Mouse (Mus musculus) midbrain, postnatal 0 days (tissue): Measurements from ENCODE around the gene Slc2a4. TPM values are rescaled to one million over a fixed set of nuclear protein-coding genes. Genes with fewer than 3 reads are reported as not detected.
A peak's percentile ranks its signal among the peaks of the same experiment; 100 is the strongest.

ENCODE experiments used
- ATAC-seq: fragments of 200-750 bp; cut with Nextera tagmentation; 2 replicates; pipeline ENCODE4 v1.8.0; 2017; ENCODE audit warnings: moderate number of reproducible peaks, mild to moderate bottlenecking, moderate TSS enrichment, moderate library complexity; ENCODE audit not compliant: low FRiP score
- DNase-seq: peaks from one replicate; pipeline ENCODE4 v3.0.0-alpha.2; 2015; ENCODE audit warnings: low spot score
- H3K27ac ChIP-seq: fragments of 300-500 bp; sonication (generic); 2 replicates; pipeline ENCODE4 v1.5.1; 2014; ENCODE audit warnings: low read depth, mild to moderate bottlenecking, low read length, mixed read lengths
- H3K27me3 ChIP-seq: fragments of 300-500 bp; sonication (generic); 2 replicates; pipeline ENCODE4 v1.6.1; 2014; ENCODE audit warnings: low read length, control low read depth, mixed read lengths; ENCODE audit not compliant: insufficient read depth
- H3K36me3 ChIP-seq: fragments of 300-500 bp; sonication (generic); 2 replicates; pipeline ENCODE4 v1.6.1; 2014; ENCODE audit warnings: low read length, control low read depth, mixed read lengths; ENCODE audit not compliant: insufficient read depth
- H3K4me1 ChIP-seq: fragments of 300-500 bp; sonication (generic); 2 replicates; pipeline ENCODE4 v1.6.1; 2014; ENCODE audit warnings: mild to moderate bottlenecking, control low read depth, antibody characterized with exemption, low read length, mixed read lengths; ENCODE audit not compliant: insufficient read depth
- H3K4me2 ChIP-seq: fragments of 300-500 bp; sonication (generic); 2 replicates; pipeline ENCODE4 v1.6.1; 2014; ENCODE audit warnings: low read depth, mild to moderate bottlenecking, low read length, mixed read lengths; ENCODE audit not compliant: poor library complexity, severe bottlenecking
- H3K4me3 ChIP-seq: fragments of 300-500 bp; sonication (generic); 2 replicates; pipeline ENCODE4 v1.5.1; 2014; ENCODE audit warnings: low read depth, mild to moderate bottlenecking, low read length, moderate library complexity
- H3K9ac ChIP-seq: fragments of 300-500 bp; sonication (generic); replicated peaks from 2 replicates; pipeline ENCODE4 v1.6.1; 2014; ENCODE audit warnings: mild to moderate bottlenecking, low read length, moderate library complexity, mixed read lengths; ENCODE audit not compliant: poor library complexity, severe bottlenecking
- H3K9me3 ChIP-seq: fragments of 300-500 bp; sonication (generic); 2 replicates; pipeline ENCODE4 v1.6.1; 2016; ENCODE audit warnings: low read length, control low read depth
- CTCF ChIP-seq: IDR thresholded peaks from 2 replicates; pipeline ENCODE4 v1.5.1; 2016; ENCODE audit warnings: antibody characterized with exemption, mild to moderate bottlenecking
- WGBS: fragments of 180-500 bp; shearing (Covaris S2); extraction: QIAGEN DNeasy Blood & Tissue Kit; methylation state at CpG from one replicate; pipeline ENCODE4 v1.1.7; 2014; 5-methylcytosine and 5-hydroxymethylcytosine counted together
- polyA plus RNA-seq: library from polyadenylated mRNA; unstranded; fragments of >200 nt; fragmentation: Nextera tagmentation; extraction: Ambion mirVana; gene quantifications from 2 replicates; pipeline ENCODE4 v1.2.1, GENCODE M21; 2015
- total RNA-seq: library from RNA; depleted of rRNA; stranded (reverse); fragments of >200 nt; gene quantifications from 2 replicates; pipeline ENCODE4 v1.2.3, GENCODE M21; 2014; rRNA removed

Slc2a4 gene
- 8.8 and 9.0 TPM in 2 replicates for total RNA-seq
- polyA plus RNA-seq = 3.4 and 4.0 TPM in 2 replicates

DNA sequence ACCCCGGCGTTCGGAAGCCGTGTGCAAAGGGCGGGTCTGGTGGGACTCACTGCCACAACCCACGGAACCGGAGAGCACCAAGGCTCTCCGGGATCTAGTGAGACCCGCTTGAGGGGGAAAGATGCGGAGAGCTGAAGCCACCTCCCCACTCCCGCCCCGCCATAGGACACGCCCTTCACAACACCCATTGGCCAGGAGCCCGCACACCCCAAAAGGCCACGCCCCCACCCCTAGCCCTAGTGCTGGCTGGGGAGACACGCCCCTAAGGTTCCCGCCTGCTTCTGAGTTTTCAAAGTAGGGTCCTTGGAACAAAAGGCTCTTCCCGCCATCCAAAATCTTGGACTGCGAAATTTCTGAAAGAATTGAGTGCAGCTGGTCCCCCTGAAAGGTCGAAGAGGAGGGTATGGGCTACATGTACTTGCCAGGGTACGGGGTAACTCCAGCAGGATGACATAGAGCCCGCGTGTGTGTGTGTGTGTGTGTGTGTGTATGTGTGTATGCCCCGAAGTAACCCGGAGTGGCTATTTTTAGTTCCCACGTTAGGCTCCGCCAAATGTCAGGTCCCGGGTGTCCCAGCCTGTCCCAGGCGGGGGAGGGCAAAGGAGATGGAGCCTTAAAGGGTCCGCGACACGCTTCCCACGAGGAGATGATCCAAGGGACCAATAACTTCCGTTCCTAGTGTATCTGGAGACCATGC is at the start of gene Slc2a4:
Gene Slc2a4, minus strand, starts transcription at position 123 of the 697 bp plus-strand sequence.
- DNase-seq (peak; percentile 89), ATAC-seq (peak; percentile 83)
- H3K4me3 ChIP-seq = peak within 1 kb of the TSS; percentile 34
- no peaks in the 10 kb centered on the region for H3K36me3 ChIP-seq
- peaks cover 15% of the 10 kb centered on the region; the same call in 1 of the 2 replicates for H3K27me3 ChIP-seq
- peak within 1 kb of the TSS; percentile 49 for H3K4me2 ChIP-seq
- 0 out of 2 replicates have a peak within 1 kb of the TSS, but pooled peaks have one; percentile 13 for H3K9ac ChIP-seq
- WGBS = under 1% methylated on average over 34 of the region's 34 CpGs
- TF ChIP-seq CTCF = no peak
- H3K4me1 ChIP-seq = no peaks in the 10 kb centered on the region
- H3K27ac ChIP-seq = no peak within 1 kb of the TSS
- H3K9me3 ChIP-seq = no peaks in the 10 kb centered on the region

DNA sequence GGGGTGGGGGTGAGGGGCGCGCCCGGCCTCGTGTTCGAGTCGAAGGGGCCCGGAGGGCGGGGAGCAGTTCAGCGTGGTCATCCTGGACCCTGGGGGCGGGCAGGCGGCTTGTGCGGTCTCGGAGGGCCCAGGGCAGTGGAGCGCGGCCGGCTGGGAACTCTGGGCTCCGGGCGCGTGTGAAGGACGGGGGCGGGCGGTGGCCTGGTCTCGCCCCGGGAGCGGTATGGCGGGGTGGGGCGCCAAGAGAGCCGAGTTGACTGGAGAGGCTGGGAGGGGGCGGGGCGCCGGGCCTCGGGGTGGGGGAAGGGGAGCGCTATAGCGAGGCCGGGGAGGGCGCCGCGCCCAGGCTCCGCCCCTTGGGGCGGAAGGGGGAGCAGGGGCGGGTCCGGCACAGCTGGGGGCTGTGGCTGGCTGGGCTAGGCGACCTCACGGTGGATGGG is 49.1 kb upstream of the Slc2a4 start:
- Histone ChIP-seq H3K4me1 (peaks cover 9% of the 10 kb centered on the region), H3K27me3 (no peaks in the 10 kb centered on the region), H3K4me2 (peak overlapping the region; percentile 95), H3K27ac (peak overlapping the region; percentile 82), H3K4me3 (peak overlapping the region; percentile 85), H3K9ac (peak overlapping the region; percentile 86), H3K36me3 (peaks cover 12% of the 10 kb centered on the region; the same call in 1 of the 2 replicates), H3K9me3 (no peaks in the 10 kb centered on the region)
- TF ChIP-seq CTCF = no peak
- 0 out of 2 replicates have a peak, but pooled peaks have one; percentile 2 for ATAC-seq
- WGBS = 0% methylated on average over 19 of the region's 44 CpGs
- DNase-seq = peak; percentile 74

DNA sequence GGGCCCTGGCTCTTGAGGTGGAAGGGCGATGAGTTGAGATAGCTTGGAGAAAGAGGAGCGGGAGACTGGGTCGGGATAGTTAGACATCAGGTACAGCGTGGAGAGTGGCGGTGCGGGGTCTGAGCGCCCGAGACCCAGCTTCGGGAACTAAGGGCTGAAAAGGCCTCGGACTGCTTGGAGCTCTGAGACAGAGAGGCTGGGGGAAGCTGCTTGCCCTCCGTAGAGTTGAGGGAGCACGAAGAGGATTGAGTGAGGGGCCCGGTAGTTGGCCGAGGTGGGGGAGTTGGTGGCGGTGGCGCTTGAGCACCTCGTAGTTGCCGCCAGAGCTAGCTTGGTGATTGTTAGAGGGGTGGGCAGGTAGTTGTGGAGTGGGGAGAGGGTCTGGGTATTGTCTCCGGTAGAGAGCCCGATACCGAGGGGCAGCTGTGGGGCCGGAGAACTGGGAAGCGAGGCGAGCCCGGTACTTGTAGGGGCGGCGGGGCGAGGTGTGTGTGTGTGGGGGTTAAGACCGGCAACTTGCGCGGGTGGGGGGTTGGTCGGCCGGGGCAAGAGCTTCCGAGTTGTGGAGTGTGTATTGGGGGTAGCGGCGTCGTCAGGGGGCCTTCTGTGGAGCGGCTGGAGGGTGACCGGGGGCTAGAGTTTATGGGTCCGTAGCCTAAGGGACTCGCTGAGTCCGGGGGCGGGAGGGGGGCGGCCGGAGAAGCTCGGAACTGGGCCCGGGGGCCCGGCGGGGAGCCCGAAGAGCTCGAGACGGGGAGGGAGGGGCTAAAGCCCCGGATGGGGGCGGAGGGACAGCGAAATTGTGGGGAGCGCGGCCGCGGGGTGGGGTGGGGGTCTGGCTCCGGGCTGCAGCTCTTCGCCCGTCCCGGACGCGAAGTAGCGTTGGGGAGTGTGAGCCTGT is 48.4 kb upstream of the Slc2a4 start:
- Histone ChIP-seq H3K27ac (peak overlapping the region; percentile 82), H3K4me2 (peak overlapping the region; percentile 95), H3K9me3 (no peaks in the 10 kb centered on the region), H3K27me3 (no peaks in the 10 kb centered on the region), H3K4me1 (peaks cover 3% of the 10 kb centered on the region; the same call in 1 of the 2 replicates), H3K9ac (peak overlapping the region; percentile 86), H3K36me3 (peaks cover 12% of the 10 kb centered on the region; the same call in 1 of the 2 replicates), H3K4me3 (peak overlapping the region; percentile 85)
- WGBS = under 1% methylated on average over 52 of the region's 66 CpGs
- no peak for TF ChIP-seq CTCF
- ATAC-seq (no peak), DNase-seq (peak; percentile 59)

DNA sequence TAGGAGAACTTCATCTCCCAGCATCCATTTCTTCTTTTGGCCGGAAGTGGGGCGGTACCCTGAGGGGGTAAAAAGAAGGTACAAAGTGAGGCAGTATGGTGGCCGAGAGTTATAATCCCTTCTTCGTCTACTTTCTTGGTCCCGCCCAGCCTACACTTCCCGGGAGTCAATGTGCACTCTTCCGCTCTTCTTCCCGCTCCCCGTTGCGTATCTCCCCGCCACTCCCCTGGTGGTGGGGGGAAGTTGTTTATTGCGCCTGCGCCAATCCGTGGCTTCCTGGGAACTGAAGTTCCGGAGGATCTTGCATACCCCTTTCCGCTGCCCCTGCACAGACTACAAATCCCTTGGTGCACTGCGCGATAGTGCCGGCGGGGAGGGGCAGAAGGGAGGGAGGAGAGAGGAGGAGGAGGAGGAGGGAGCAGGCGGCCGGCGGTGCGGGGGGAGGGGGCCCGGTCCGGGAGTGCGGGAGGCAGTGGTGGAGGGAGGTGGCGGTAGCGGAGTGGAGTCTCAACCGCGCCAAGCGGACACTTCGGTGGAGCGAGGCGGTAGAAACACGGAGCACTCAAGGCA is 47.5 kb upstream of the Slc2a4 start, which contains the start of gene Phf23:
Gene Phf23, plus strand, starts transcription at position 387 of the 570 bp plus-strand sequence.
- Histone ChIP-seq H3K27ac (peak within 1 kb of the TSS; percentile 82), H3K9me3 (no peaks in the 10 kb centered on the region), H3K27me3 (no peaks in the 10 kb centered on the region), H3K4me1 (peaks cover 3% of the 10 kb centered on the region; the same call in 1 of the 2 replicates), H3K4me3 (peak within 1 kb of the TSS; percentile 85), H3K4me2 (peak within 1 kb of the TSS; percentile 95), H3K36me3 (peaks cover 12% of the 10 kb centered on the region; the same call in 1 of the 2 replicates), H3K9ac (peak within 1 kb of the TSS; percentile 86)
- ATAC-seq (peak; percentile 82), DNase-seq (peak; percentile 99)
- under 1% methylated on average over 36 of the region's 36 CpGs for WGBS
- peak; percentile 64 for TF ChIP-seq CTCF

DNA sequence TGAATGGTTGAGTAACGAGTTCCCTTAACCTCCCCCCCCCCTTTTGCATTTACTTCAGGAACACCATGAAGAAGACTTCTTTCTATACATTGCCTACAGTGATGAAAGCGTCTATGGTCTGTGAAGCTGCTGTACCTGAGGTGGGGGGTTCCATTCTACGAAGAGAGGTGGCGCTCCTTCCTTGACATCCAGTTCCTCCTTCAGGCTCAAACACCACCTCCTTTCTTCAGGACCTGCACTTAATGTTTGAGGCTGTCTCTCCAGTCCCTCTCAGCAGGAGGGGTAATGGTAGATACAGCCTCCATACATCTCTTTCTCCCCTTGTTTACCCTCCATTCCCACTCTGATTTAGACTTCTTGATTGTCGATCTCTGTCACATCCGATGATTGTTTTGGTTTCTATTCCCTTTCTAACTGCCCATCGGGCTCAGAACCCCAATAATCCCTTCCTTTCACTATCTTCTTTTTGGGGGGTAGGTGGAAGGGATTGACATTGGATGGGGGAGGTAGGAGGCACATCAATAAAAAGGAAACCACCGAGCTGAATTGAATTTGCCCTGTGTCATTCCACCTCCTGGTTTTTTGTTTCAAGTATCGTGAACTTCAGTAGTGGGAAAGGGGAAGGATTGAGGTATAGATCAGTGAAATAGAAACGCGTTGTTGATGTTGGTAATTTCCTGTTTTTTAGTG is 46.6 kb upstream of the Slc2a4 start:
- WGBS = 85% methylated on average over 11 of the region's 11 CpGs
- peaks cover 17% of the 10 kb centered on the region; the same call in 1 of the 2 replicates for H3K36me3 ChIP-seq
- TF ChIP-seq CTCF = peak; percentile 48
- no peaks in the 10 kb centered on the region for H3K27me3 ChIP-seq
- no peak overlapping the region for H3K4me3 ChIP-seq
- no peak for DNase-seq
- ATAC-seq = no peak
- no peak overlapping the region for H3K9ac ChIP-seq
- H3K4me1 ChIP-seq = no peaks in the 10 kb centered on the region; the same call in 1 of the 2 replicates
- H3K27ac ChIP-seq = no peak overlapping the region
- no peak overlapping the region for H3K4me2 ChIP-seq
- H3K9me3 ChIP-seq = no peaks in the 10 kb centered on the region
